31 mouse cellular contexts compared by ENCODE assay signal in the genomic region with DNA sequence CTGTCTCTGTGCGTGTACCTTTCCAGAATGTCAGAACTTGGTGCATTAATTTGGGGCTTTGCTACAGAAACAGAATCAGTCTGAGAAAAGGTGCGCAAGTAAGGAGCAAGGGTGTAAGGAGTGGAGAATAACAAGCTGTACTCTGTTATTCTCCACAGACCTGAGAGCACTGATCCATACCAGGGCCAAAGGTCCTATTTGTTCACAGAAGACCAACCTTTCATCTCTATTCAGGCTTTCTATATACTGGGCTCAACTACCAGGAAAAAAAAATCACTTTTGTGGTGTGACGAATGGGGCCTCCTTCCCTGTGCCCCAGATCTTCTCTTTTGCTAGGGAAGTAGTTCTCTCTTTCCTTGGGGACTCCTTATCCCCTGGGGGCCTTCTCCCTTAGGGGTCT.
DNase-seq lines count a peak whose midpoint lies in the region; ATAC-seq and TF ChIP-seq lines count a peak whose summit lies in the region.
"Had no signal": no experiment of that assay in that cellular context is flagged by ENCODE, and none has a peak within 500 bp of the region (broad histone marks: within the 10 kb centered on the region; RNA-seq: fewer than 3 reads in every experiment).

No protein-coding gene starts in this region.

- no peaks in the 10 kb centered on the region for H3K4me1 ChIP-seq in liver, embryonic 16.5 days (ENCODE audit: control insufficient read depth, low read depth, low read length)
- H3K4me1 ChIP-seq in liver, embryonic 12.5 days = no peaks in the 10 kb centered on the region
- no peaks in the 10 kb centered on the region for H3K4me1 ChIP-seq in intestine, postnatal 0 days (replicated peaks; ENCODE audit: control insufficient read depth, insufficient read depth, low read length)
- H3K4me1 ChIP-seq: embryonic facial prominence, embryonic 12.5 days; hindbrain, embryonic 10.5 days; hindbrain, embryonic 15.5 days; limb, embryonic 10.5 days; limb, embryonic 15.5 days; midbrain, embryonic 13.5 days; neural tube, embryonic 13.5 days had no signal

- no peaks in the 10 kb centered on the region for H3K27me3 ChIP-seq in liver, embryonic 16.5 days (ENCODE audit: control insufficient read depth, insufficient read depth, low read depth, low read length)
- H3K27me3 ChIP-seq in liver, embryonic 12.5 days (replicated peaks) = no peaks in the 10 kb centered on the region
- no peaks in the 10 kb centered on the region for H3K27me3 ChIP-seq in intestine, postnatal 0 days (replicated peaks; ENCODE audit: control insufficient read depth, insufficient read depth, low read length)
- H3K27me3 ChIP-seq: embryonic facial prominence, embryonic 12.5 days; hindbrain, embryonic 15.5 days; limb, embryonic 15.5 days; midbrain, embryonic 13.5 days had no signal

- ATAC-seq in liver, embryonic 16.5 days (ENCODE audit: low read depth) = peak; percentile 56; the same call in 1 of the 2 replicates
- ATAC-seq in liver, embryonic 12.5 days = no peak
- ATAC-seq in intestine, postnatal 0 days = peak; percentile 79
- ATAC-seq: CD4-positive, CD25-positive, alpha-beta regulatory T cell, adult 4 months; forebrain, embryonic 14.5 days; inflammation-experienced regulatory T-cells, adult 6 months; midbrain, embryonic 13.5 days had no signal

- H3K4me2 ChIP-seq in liver, embryonic 16.5 days (ENCODE audit: low read depth, low read length) = no peak overlapping the region
- no peak overlapping the region for H3K4me2 ChIP-seq in liver, embryonic 12.5 days
- H3K4me2 ChIP-seq in intestine, postnatal 0 days (replicated peaks; ENCODE audit: low read depth) = no peak overlapping the region
- H3K4me2 ChIP-seq: embryonic facial prominence, embryonic 12.5 days; heart, embryonic 13.5 days; hindbrain, embryonic 15.5 days; limb, embryonic 15.5 days; midbrain, embryonic 13.5 days; neural tube, embryonic 13.5 days had no signal

- no peaks in the 10 kb centered on the region; the same call in 1 of the 2 replicates for H3K9me3 ChIP-seq in liver, embryonic 16.5 days (replicated peaks; ENCODE audit: control insufficient read depth, low read length)
- no peaks in the 10 kb centered on the region for H3K9me3 ChIP-seq in liver, embryonic 12.5 days (replicated peaks)
- no peaks in the 10 kb centered on the region for H3K9me3 ChIP-seq in intestine, postnatal 0 days (ENCODE audit: control insufficient read depth)
- H3K9me3 ChIP-seq: embryonic facial prominence, embryonic 12.5 days; heart, embryonic 13.5 days; hindbrain, embryonic 10.5 days; hindbrain, embryonic 15.5 days; limb, embryonic 10.5 days; limb, embryonic 15.5 days; midbrain, embryonic 13.5 days; neural tube, embryonic 13.5 days had no signal

- intact Hi-C loops in heart, postnatal 14 days (cut with DNase I) = no loop called here

- H3K4me3 ChIP-seq in liver, embryonic 16.5 days (ENCODE audit: low read depth, low read length) = no peak overlapping the region
- H3K4me3 ChIP-seq in liver, embryonic 12.5 days = no peak overlapping the region
- no peak overlapping the region for H3K4me3 ChIP-seq in intestine, postnatal 0 days (ENCODE audit: low read depth, low read length)
- H3K4me3 ChIP-seq: embryonic facial prominence, embryonic 12.5 days; gastrocnemius, adult 2 months; heart, embryonic 13.5 days; hindbrain, embryonic 10.5 days; hindbrain, embryonic 15.5 days; limb, embryonic 10.5 days; limb, embryonic 15.5 days; midbrain, embryonic 13.5 days; neural tube, embryonic 13.5 days had no signal

- no peak overlapping the region for H3K27ac ChIP-seq in liver, embryonic 16.5 days (ENCODE audit: low read length)
- H3K27ac ChIP-seq in liver, embryonic 12.5 days = no peak overlapping the region
- H3K27ac ChIP-seq in intestine, postnatal 0 days (ENCODE audit: low read depth, low read length) = no peak overlapping the region
- H3K27ac ChIP-seq: embryonic facial prominence, embryonic 12.5 days; gastrocnemius, adult 2 months; hindbrain, embryonic 10.5 days; hindbrain, embryonic 15.5 days; limb, embryonic 10.5 days; limb, embryonic 15.5 days; macrophage; midbrain, embryonic 13.5 days; neural tube, embryonic 13.5 days had no signal

- H3K36me3 ChIP-seq in liver, embryonic 16.5 days (ENCODE audit: control insufficient read depth, insufficient read depth) = no peaks in the 10 kb centered on the region
- no peaks in the 10 kb centered on the region for H3K36me3 ChIP-seq in liver, embryonic 12.5 days
- no peaks in the 10 kb centered on the region for H3K36me3 ChIP-seq in intestine, postnatal 0 days (ENCODE audit: control insufficient read depth, insufficient read depth)
- H3K36me3 ChIP-seq: embryonic facial prominence, embryonic 12.5 days; heart, embryonic 13.5 days; hindbrain, embryonic 10.5 days; hindbrain, embryonic 15.5 days; limb, embryonic 10.5 days; limb, embryonic 15.5 days; midbrain, embryonic 13.5 days; neural tube, embryonic 13.5 days had no signal

- 64% methylated on average over 3 of the region's 3 CpGs for WGBS in liver, embryonic 16.5 days (ENCODE audit: insufficient replicate concordance)
- 67% methylated on average over 3 of the region's 3 CpGs for WGBS in liver, embryonic 12.5 days (ENCODE audit: insufficient replicate concordance)
- WGBS in intestine, postnatal 0 days = 57% methylated on average over 3 of the region's 3 CpGs

- TF ChIP-seq CTCF in intestine, postnatal 0 days (IDR thresholded peaks at IDR 0.05; ENCODE audit: low read depth) = no peak

- peak; percentile 17 to 48 for DNase-seq in kidney, adult 8-10 months
- no peak for DNase-seq in kidney, adult 18-20 months
- DNase-seq in layer of hippocampus, adult 18-20 months (ENCODE audit: low spot score in 2 of 2) = no peak
- DNase-seq in heart, postnatal 14 days = no peak
- DNase-seq: adrenal gland, postnatal 14 days; cerebellum, adult 11 months; cerebellum, adult 9-10 months; cerebellum, postnatal 36 days; embryo, embryonic 11 days; gastrocnemius, adult 2 months; gastrocnemius, postnatal 36 days; heart, postnatal 10 days; layer of hippocampus, adult 9-11 months; lung, adult 2 months; lung, postnatal 10 days; thymus, postnatal 4 days had no signal

- no peak overlapping the region for H3K9ac ChIP-seq in liver, embryonic 16.5 days (ENCODE audit: low read depth, low read length)
- H3K9ac ChIP-seq in liver, embryonic 12.5 days = no peak overlapping the region
- no peak overlapping the region for H3K9ac ChIP-seq in intestine, postnatal 0 days (ENCODE audit: low read depth, low read length)
- H3K9ac ChIP-seq: embryonic facial prominence, embryonic 12.5 days; heart, embryonic 13.5 days; hindbrain, embryonic 15.5 days; limb, embryonic 15.5 days; midbrain, embryonic 13.5 days; neural tube, embryonic 13.5 days had no signal

Comparison
In these comparisons a context has a peak if more than half of its experiments do, and no peak if none do; other contexts are left out.
1. DNase-seq: peak in kidney, adult 8-10 months (2 of 2); none in kidney, adult 18-20 months (single experiment), layer of hippocampus, adult 18-20 months (0 of 2) and heart, postnatal 14 days (0 of 2).